Mouse (Mus musculus) MEL (cell line): ENCODE results near the gene Cep78.

Experiments
- CTCF ChIP-seq, 3 experiments: IDR thresholded peaks in 2 of 3; conservative IDR thresholded peaks in 1 of 3; 2 replicates each; pipeline ENCODE4 v1.5.1; 2011 to 2012; ENCODE audit warnings: low read length in 3 of 3, low read depth in 2 of 3, mild to moderate bottlenecking in 2 of 3, improper control_type of control experiment in 1 of 3, inconsistent platforms in 1 of 3, mixed read lengths in 1 of 3, moderate library complexity in 1 of 3; ENCODE audit not compliant: control insufficient read depth in 1 of 3, insufficient read depth in 1 of 3, poor library complexity in 1 of 3, severe bottlenecking in 1 of 3
- ELF1 ChIP-seq: IDR thresholded peaks from 2 replicates; pipeline ENCODE4 v1.6.1; 2014; ENCODE audit warnings: low read depth, mild to moderate bottlenecking, inconsistent platforms, low read length, improper control_type of control experiment, moderate library complexity
- EP300 ChIP-seq, 2 experiments: IDR thresholded peaks; 2 replicates each; pipeline ENCODE4 v1.6.1; 2011; ENCODE audit warnings: improper control_type of control experiment in 2 of 2, low read length in 2 of 2, low read depth in 1 of 2, mild to moderate bottlenecking in 1 of 2
- TAL1 ChIP-seq: IDR thresholded peaks from 2 replicates; pipeline ENCODE4 v1.6.1; 2012; ENCODE audit warnings: mild to moderate bottlenecking, inconsistent platforms, low read length, moderate library complexity, mixed read lengths
- TBP ChIP-seq: IDR thresholded peaks from 2 replicates; pipeline ENCODE4 v1.8.0; 2011; ENCODE audit warnings: low read depth, low read length, improper control_type of control experiment

GRCm38 (mm10) chr19:15982926-15983738 is 1.7 kb downstream of the Cep78 start:
- TF ChIP-seq ELF1: no peak
- TF ChIP-seq TBP: no peak
- no peak for TF ChIP-seq CTCF (IDR thresholded peaks at IDR 0.05 in 2 of 3, conservative IDR thresholded peaks at IDR 0.05 in 1 of 3; ENCODE audit: control insufficient read depth in 1 of 3, insufficient read depth in 1 of 3, low read depth in 2 of 3, low read length in 3 of 3, poor library complexity in 1 of 3, severe bottlenecking in 1 of 3)
- TF ChIP-seq EP300 (IDR thresholded peaks at IDR 0.05; ENCODE audit: low read depth in 1 of 2, low read length in 2 of 2): no peak
- no peak for TF ChIP-seq TAL1
